Mouse (Mus musculus) left cerebral cortex, postnatal 14 days (tissue): ENCODE measurements at regions not wholly inside any gene's neighbourhood (a gene's known extent, or its start where the extent isn't known, plus 50 kb on each side); places are given as distances from the start of the nearest gene placed in this dataset.

ENCODE experiments used
- DNase-seq, 2 experiments: peaks; one replicate each; pipeline ENCODE4 v3.0.0; 2021 to 2022; ENCODE audit warnings: low spot score in 2 of 2, mixed read lengths in 1 of 2
- intact Hi-C: fragments of 180-260 bp; cut with DNase I; formaldehyde crosslinking; loops from one replicate; pipeline ENCODE4 v1.15.1; 2025

DNA sequence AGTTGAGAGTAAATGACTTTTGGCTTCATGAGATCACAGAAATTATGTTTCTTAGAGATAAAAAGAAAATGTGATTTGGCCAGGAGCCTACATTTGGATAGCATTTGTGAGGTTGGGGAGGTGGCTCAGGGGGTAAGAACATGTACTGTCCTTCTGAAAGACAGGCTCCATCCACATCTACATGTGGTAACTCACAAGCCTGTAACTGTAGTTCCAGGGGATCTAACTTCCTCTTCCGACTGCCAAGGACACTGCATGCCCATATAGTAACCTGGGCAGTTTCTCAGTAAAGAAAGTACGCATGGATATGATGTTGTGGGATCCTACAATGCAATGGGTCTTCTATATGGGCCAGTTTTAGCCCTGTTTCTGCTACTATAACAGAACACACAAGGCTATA, 779.4 kb upstream of the Car8 start:
- intact Hi-C loops, result no loop called here
- DNase-seq, result no peak

DNA sequence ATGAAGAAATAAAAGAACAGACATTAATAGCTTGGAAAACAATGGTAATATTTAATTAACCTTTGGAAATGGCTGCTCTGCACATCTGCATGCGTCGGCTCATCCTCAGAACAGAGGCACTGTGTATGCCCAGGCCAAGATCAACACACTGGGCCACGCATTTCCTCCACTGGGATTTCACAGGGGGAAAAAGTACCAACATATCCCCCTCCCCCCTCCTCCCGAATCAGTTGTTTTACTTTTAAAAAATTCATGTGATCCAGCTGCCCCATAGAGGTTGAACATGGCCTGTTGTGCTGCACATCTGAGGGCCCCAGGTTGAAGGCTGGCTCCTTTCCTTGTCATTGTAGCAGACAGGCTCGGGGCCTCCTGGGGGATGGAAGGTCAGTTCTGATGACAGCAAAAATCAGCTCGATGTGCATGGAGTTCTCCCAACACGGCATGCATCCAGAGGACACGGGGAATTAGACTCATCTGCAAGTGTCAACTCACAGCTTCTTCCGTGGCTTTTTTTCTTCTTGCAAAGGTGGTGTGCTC, 777.7 kb upstream of the Car8 start:
- intact Hi-C loops, result no loop called here
- DNase-seq, result no peak

GRCm38 (mm10) chr4:9015528-9016503, 777.0 kb upstream of the Car8 start:
- intact Hi-C loops, result no loop called here
- no peak for DNase-seq

- no peak for DNase-seq
- intact Hi-C loops, result no loop called here
These were observed 776.1 kb upstream of the Car8 start for GRCm38 (mm10) chr4:9014986-9015385.

GRCm38 (mm10) chr4:9012787-9013186, 773.9 kb upstream of the Car8 start:
- no peak for DNase-seq
- intact Hi-C loops, result no loop called here

GRCm38 (mm10) chr4:9011952-9012351, 773.1 kb upstream of the Car8 start:
- intact Hi-C loops, result no loop called here
- no peak for DNase-seq

DNA sequence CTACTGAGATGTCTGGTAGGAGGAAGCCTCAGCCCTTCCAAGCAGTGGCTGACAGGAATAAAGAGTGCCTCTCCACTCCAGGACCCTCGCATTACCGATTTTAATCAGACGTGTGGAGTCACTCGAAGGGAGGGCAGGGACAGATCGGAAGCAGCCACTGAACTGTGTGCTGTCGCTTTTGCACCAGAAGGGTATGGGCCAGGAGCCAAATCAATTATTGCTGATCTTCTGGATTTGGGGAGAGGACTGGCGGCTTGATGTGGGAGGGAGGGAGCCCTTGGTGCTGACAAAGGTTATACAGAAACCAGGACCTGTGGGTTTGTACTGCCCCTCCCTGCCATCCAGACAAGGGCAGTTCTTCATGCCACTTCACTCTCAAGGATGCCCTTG, 772.3 kb upstream of the Car8 start:
- no peak for DNase-seq
- intact Hi-C loops, result no loop called here

GRCm38 (mm10) chr4:9010381-9011128, 771.7 kb upstream of the Car8 start:
- no peak for DNase-seq
- intact Hi-C loops, result no loop called here

DNA sequence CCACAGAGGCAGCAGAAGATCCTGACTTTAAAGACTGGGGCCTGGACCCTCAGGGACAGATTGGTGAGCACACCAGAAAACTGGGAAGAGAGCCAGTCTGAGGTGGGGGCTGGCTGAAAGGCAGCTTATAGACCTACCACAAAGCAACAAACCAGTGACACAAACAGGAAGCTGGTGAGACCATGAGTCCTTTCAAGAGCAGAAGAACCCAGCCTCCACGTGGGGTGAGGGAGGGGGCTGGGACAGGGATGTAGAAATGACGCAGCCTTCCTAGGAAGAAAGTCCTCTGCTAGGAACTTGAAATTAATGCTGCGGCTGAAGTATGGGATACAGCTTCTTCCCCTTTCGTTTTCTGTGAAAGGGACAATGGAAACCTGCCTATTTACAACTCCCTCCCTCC, 770.8 kb upstream of the Car8 start:
- DNase-seq, result no peak

DNA sequence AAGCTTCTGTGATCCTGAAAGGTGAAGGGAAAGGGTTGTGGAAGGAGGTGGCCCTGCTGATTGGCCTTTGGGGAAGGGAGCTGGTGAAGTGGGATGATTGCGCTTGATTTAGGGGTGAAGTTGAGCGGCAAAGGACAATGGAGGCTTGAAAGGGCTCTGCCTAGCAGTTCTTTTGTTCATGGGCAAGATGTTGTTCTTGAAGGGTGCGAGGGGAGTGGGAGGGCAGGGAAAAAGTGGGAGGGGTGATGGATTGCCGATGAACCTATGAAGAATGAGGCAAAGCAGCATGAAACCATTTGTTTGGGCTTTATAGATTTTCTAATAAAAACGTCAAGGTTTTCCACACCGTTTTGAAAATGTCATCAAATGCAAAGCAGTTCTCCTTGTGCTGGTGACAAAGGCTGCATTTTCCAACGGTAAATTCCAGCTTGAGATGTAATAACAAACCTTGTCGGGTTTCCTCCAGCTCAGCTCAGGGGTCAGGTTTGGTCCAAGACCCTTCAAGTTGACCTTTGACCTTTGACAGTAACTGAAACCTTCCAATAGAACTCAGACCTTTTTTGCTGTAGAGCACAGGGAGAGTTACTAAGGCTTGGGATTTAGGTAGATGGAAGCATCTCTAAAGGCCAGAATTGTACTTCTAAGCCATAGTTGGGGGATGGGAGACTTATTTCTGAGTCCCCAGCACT, 767.2 kb upstream of the Car8 start:
- intact Hi-C loops, result no loop called here
- no peak for DNase-seq

More for the DNA sequence above, 770.8 kb upstream of the Car8 start:
- intact Hi-C loops, result no loop called here

GRCm38 (mm10) chr4:9003891-9004290, 765.0 kb upstream of the Car8 start:
- intact Hi-C loops, result no loop called here
- no peak for DNase-seq

- no peak for DNase-seq
- intact Hi-C loops, result no loop called here
These were observed 763.5 kb upstream of the Car8 start for GRCm38 (mm10) chr4:9002380-9002779.

DNA sequence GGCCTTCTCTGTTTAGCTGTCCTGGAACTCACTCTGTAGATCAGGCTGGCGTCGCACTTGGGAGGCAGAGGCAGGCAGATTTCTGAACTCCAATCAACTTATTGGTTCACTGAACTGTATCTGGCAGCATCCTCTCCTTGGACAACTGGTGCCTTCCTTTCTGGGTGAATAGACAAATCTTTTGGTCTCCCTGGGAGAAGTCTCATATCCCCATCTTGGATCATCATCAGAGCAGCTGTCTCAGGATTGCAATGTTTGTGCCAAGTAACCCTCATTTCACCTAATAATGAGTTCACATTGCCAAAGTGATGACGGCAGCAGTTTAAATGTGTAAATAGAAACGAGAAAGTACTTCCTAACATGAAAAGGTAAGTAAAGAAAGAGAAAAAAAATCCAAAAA, 759.8 kb upstream of the Car8 start:
- DNase-seq, result no peak
- intact Hi-C loops, result no loop called here

DNA sequence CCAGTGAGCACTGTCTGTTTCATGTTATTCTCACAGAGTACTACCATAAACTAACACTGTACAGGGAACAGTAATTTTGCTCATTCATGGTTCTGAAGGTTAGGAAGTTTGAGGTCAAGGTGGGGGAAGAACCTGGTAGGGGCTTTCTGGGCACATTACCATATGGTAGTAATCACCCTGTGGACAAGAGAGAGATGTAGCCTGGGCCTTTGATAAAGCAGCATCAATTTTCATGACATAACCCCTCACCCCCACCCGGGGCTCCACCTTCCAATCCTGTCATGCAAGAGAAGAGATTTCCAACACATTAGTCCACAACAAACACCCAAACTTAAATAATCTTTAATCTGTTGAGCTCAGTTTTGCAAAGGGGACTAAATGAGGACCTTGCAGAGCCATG, 753.3 kb upstream of the Car8 start:
- DNase-seq, result no peak
- intact Hi-C loops, result no loop called here

DNA sequence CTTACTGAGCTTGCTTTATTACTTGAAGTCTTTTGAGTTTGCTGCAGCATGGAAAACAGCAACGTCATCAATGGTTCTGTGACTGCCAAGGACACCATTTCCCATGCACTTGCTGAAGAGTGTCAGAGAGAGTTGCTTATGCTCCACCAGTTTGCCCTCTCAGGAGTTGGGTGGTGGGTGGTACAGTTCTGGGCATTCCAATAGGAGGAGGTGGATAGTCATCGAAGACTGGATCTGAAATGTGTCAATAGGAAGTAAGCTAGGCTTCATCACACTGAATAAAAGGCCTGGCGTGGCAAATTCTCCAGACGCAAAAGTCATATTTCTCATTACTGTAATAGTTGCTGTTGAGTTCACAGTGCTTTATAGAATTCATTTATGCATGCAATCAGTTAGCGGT, 751.7 kb upstream of the Car8 start:
- intact Hi-C loops, result no loop called here
- DNase-seq, result no peak

DNA sequence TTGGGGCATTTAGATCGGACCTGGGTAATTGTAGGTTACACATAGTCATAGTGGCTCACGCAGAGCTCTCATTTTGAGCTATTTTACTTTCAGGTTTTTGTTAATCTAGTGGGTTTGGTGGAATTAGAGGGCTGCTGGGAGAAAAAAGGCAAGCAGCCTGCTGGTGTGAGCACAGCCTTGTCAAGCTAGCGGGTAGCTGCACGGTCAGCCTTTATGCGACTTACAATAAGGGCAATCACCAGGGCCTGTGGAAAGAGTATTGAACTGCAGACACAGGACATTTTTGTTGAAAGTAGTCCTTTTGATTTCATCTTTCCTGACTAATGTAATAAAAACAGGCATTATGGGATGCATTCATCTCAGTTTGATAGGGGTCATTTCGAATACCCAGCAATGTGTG, 750.8 kb upstream of the Car8 start:
- intact Hi-C loops, result no loop called here
- DNase-seq, result no peak

GRCm38 (mm10) chr4:8989110-8989509, 750.3 kb upstream of the Car8 start:
- intact Hi-C loops, result no loop called here
- no peak for DNase-seq

DNA sequence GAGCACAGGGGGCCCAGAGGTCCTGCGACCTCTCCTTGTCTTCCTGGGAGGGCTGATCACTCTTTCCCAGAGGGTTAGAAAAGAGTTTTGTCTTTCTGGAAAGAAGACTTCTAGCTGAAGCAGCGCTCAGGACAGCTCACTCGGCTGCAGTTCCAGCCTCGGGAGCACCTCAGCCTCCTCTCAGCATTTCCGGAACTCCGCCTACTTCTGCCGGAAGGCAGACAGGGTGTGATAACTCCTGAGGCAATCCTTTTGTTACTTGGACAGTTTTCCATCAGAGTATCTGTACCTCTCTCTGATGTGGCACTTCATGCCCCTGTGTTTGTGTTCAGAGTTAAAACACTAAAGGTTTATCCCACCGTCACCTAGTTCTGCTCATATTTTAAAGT, 749.5 kb upstream of the Car8 start:
- intact Hi-C loops, result no loop called here
- DNase-seq, result no peak

DNA sequence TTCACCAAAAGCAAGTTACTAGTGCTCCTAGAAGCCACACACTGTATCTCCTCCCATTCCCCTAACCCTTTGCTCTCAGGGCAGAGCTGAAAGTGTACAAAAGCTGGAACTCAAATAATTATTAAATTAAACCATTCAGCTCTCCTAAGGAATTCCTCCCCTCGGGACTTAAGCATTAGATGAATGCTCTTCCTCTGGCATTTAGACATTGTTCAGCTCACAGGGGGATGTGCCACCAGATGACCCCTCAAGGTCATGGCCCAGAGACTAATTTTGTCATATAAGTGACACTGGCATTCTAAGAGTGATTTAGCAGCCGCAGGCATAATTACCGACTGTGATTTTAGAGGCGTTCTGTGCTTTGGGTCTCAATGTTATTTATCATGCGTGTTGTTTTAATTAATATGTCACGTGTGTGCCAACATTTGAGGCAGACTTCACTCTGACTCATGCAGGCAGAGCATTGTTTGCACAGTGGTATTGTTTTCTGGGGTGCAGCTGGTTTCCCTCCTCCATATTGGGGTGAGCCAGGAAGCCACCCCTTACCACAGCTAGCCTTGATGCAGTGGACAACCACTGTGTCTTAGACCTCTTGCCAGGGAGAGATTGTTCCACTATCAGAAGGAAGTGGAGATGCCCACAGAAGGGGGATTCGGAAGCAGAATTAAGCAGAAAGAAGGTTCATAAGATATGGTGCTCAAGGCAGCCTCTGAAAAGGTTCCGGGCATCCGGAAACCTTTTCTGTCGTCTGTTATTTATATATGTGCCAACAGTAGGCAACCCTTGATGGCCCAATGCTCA, 748.9 kb upstream of the Car8 start:
- no peak for DNase-seq
- intact Hi-C loops, result no loop called here
